In genomic region chr15:101173421-101174211, GRCm38 (mm10) we compare ENCODE assay signal across 8 mouse cellular contexts. TPM values are rescaled to one million over a fixed set of nuclear protein-coding genes. Genes with fewer than 3 reads are reported as not detected.
DNase-seq lines count a peak whose midpoint lies in the region; ATAC-seq and TF ChIP-seq lines count a peak whose summit lies in the region.

Gene Acvr1b, plus strand, starts transcription at chr15:101174067.

- peak within 1 kb of the TSS; percentile 87 for H3K4me2 ChIP-seq in hindbrain, embryonic 16.5 days (ENCODE audit: low read length)

- peak within 1 kb of the TSS; percentile 91 for H3K4me3 ChIP-seq in gastrocnemius, adult 2 months
- H3K4me3 ChIP-seq in hindbrain, embryonic 16.5 days (ENCODE audit: low read length): peak within 1 kb of the TSS; percentile 91

- peak; percentile 93 for ATAC-seq in hindbrain, embryonic 16.5 days

- 1% methylated on average over 39 of the region's 87 CpGs for WGBS in hindbrain, embryonic 16.5 days

- no peaks in the 10 kb centered on the region for H3K27me3 ChIP-seq in hindbrain, embryonic 16.5 days (replicated peaks; ENCODE audit: control insufficient read depth, insufficient read depth, low read length)

- DNase-seq in WW6 (ENCODE audit: low read depth, low spot score): peak; percentile 46
- DNase-seq in cerebellum, postnatal 25 days: peak; percentile 94 to 95
- DNase-seq in gastrocnemius, adult 2 months: peak; percentile 96
- peak; percentile 78 for DNase-seq in left cerebral cortex, adult 11 months (ENCODE audit: low spot score)
- DNase-seq in lung, postnatal 36 days: peak; percentile 90
- DNase-seq in retina, embryonic 14.5 days (ENCODE audit: low spot score): peak; percentile 92
- peak; percentile 92 to 94 for DNase-seq in thymus, postnatal 36 days

- H3K9me3 ChIP-seq in hindbrain, embryonic 16.5 days (ENCODE audit: control insufficient read depth, low read length): no peaks in the 10 kb centered on the region

- H3K36me3 ChIP-seq in hindbrain, embryonic 16.5 days (ENCODE audit: control insufficient read depth, insufficient read depth, low read length): no peaks in the 10 kb centered on the region

- intact Hi-C loops in gastrocnemius, adult 2 months (cut with DNase I): loop anchor here (2.0 kb wide), 1 partner anchor 27 kb away; no protein-coding TSS in a partner anchor

- peak within 1 kb of the TSS; percentile 98 for H3K27ac ChIP-seq in gastrocnemius, adult 2 months
- H3K27ac ChIP-seq in hindbrain, embryonic 16.5 days (ENCODE audit: low read depth, low read length): peak within 1 kb of the TSS; percentile 91

- H3K9ac ChIP-seq in hindbrain, embryonic 16.5 days (ENCODE audit: low read depth, low read length): peak within 1 kb of the TSS; percentile 97

- no peak for TF ChIP-seq CTCF in gastrocnemius, adult 2 months (IDR thresholded peaks at IDR 0.05)

- H3K4me1 ChIP-seq in hindbrain, embryonic 16.5 days (ENCODE audit: control insufficient read depth, insufficient read depth, low read depth, low read length): peaks cover 24% of the 10 kb centered on the region

RNA-seq across cellular contexts. Expression of gene Acvr1b, which starts in this region (rescaled TPM):
- total RNA-seq in gastrocnemius, adult 2 months (2021): 10 to 100 TPM; 26.9 to 30.8 TPM
- polyA plus RNA-seq in hindbrain, embryonic 16.5 days (2015; fragmentation: Nextera tagmentation; extraction: Ambion mirVana): 22.4 and 24.1 TPM in 2 replicates

Comparison
In these comparisons a context has a peak if more than half of its experiments do, and no peak if none do; other contexts are left out.
1. Peak in every context shown above with its lines: DNase-seq, ATAC-seq, H3K4me3 ChIP-seq and H3K27ac ChIP-seq.
2. DNase-seq: peak in every context shown above with its lines; median percentile 96 in gastrocnemius, adult 2 months; 94 in cerebellum, postnatal 25 days; 93 in thymus, postnatal 36 days; 92 in retina, embryonic 14.5 days; 90 in lung, postnatal 36 days; 78 in left cerebral cortex, adult 11 months; 46 in WW6.